Mouse (Mus musculus) erythroblast, embryonic 14.5 days (primary cell): ENCODE results near the gene E2f1.

Source experiments
- GATA1 ChIP-seq: IDR thresholded peaks from 2 replicates; pipeline ENCODE4 v1.6.1; 2012; ENCODE audit warnings: low read length, inconsistent platforms, mixed read lengths
- TAL1 ChIP-seq: IDR thresholded peaks from 3 replicates; pipeline ENCODE4 v1.6.1; 2012; ENCODE audit warnings: low read length, inconsistent platforms, mixed read lengths

DNA sequence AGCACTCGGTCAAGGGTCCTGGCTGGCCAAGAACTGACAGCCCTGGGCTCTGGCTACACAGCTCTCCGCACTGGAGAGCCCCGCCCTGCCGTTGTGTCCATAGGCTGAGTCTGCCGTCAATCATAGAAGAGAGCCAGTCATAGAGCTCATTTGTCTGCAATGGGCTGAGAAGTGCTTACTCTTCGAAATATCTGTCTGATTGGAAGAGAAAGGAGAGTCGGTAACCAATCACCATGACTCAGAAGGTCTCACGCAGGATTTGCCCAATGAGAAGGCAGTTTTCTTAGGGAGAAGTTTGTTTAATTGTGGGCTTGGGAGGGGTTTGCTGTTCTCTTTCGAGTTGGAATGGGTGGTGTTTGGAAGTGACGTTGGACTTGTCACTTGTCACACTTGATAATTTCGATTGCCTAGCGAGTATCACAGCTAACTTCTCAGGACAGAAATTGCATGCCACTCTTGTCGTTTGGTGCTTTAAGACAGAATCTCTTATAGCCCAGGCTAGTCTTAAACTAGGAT lies 34.0 kb upstream of the E2f1 start, which contains the start of gene Pxmp4:
- TF ChIP-seq GATA1 (no peak), TAL1 (no peak)
